Mouse (Mus musculus): ENCODE data around the gene Disc1. TPM values are rescaled to one million over a fixed set of nuclear protein-coding genes. Genes with fewer than 3 reads are reported as not detected.

The Disc1 gene
- polyA plus RNA-seq, 1 experiment, result not detected

DNA sequence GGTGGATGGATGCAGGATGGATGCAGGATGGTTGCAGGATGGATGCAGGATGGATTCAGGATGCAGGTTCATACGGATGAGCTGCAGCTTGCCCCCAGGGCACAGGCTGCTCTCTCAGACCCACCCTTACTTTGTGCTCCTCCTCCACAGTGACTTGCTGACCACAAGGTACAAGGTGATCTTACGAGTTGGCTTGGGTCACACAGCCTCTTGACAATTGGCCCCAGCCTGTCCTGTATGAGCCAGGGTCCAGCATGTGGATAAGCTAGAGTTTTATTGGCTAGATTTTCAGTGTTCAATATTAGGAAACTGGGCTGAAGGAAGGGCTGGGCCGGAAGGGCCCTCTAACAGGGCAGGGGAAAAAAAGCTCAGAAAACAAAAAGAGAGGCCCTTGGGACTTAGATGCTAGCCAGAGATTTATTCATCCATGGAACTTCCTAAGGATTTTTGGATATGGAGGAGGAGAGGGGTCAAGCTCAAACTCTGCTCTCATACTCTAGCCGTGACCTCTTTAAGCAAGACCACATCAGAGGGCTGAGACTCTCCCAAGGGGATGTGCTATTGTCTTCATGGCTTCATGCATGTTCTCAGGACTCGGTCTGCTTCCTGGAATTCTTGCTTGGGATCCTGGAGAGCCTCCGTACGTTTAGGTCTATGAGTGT lies 143.5 kb downstream of the Disc1 start:
- no peaks in the 10 kb centered on the region for H3K9me3 ChIP-seq (ENCODE audit: control insufficient read depth, low read length)
- no peaks in the 10 kb centered on the region for H3K36me3 ChIP-seq (ENCODE audit: control insufficient read depth)
- no peaks in the 10 kb centered on the region for H3K4me1 ChIP-seq (ENCODE audit: control insufficient read depth)
- TF ChIP-seq TAL1 (IDR thresholded peaks at IDR 0.05; ENCODE audit: low read length) (no peak), GATA1 (IDR thresholded peaks at IDR 0.05; ENCODE audit: low read length) (no peak)
- H3K27me3 ChIP-seq (ENCODE audit: control insufficient read depth), result no peaks in the 10 kb centered on the region
- H3K4me3 ChIP-seq (replicated peaks), result no peak overlapping the region

DNA sequence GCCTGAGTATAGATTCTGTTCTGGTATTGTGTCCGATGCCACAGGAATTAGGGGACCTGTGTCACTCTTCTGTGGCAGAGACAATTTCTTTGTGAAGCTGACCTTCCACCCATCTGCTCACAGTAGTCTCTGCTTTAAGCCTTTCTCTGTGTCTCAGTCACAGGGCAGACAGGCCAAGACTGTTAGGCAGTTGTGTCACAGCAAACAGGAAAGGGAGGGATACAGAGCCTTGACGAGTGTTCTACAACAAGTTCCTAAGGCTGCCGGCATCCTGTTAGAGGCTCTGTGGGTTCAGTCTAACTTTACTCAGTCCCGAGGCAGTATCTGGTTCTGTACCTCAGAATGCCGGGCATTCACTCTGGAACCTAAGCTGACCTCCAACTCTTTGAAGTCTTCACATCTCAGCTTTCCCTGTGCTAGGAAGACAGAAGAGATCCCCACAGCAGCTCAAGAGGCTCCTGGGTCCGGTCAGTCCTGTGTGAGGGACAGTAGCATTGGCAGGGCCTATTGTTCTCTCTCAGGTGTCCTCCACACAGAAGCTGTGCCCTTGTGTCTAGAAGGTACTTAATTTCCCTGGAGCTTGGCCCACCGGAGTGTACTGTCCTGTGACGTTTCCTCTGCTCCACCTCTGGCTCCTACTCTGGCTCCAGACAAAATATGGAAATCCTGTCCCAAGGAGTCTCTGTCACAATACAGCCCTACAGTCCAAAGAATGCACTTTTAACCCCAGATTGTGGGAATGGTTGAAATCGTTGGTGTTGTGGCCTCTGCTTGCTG lies 144.6 kb downstream of the Disc1 start:
- Histone ChIP-seq H3K4me3 (replicated peaks) (no peak overlapping the region), H3K9me3 (ENCODE audit: control insufficient read depth, low read length) (no peaks in the 10 kb centered on the region), H3K27me3 (ENCODE audit: control insufficient read depth) (no peaks in the 10 kb centered on the region), H3K4me1 (ENCODE audit: control insufficient read depth) (no peaks in the 10 kb centered on the region), H3K36me3 (ENCODE audit: control insufficient read depth) (no peaks in the 10 kb centered on the region)
- TF ChIP-seq GATA1 (IDR thresholded peaks at IDR 0.05; ENCODE audit: low read length), result no peak
- TF ChIP-seq TAL1 (IDR thresholded peaks at IDR 0.05; ENCODE audit: low read length), result no peak

DNA sequence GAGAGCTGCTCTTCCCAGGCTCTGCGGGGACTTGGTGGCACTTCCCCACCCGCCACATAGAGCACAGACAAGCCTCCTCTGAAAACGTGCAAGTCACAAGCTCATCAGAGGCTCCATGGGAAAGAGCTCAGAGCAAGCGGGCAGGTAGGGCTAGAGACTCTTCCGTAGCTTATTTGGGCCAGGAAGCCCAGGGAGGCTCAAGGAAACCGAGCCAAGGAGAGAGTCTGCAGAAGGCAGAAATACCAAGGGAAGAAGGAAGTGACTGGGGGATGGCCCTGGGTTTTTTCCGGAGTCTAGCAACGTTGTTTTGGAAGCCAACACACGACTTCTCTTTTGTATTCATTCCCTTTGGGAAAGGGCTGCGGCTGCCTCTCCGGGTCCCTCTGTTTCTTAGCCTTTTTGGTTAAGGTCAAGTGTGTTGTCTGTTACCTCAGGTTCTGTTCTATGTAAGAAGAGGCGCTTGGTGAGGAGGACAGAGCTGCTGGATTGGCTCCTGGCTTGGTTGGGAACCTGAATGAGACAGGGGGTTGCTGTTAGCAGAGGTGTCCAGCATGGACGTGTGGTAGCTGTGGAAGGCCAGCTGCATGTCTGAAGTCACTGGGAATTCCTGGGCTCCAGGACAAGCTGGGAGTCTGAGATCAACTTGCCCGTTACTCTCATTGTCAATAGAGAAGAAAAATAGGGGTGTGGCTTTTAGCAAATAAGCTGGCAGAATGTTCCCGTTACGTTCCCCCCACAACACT lies 145.4 kb downstream of the Disc1 start:
- TF ChIP-seq GATA1 (IDR thresholded peaks at IDR 0.05; ENCODE audit: low read length) (no peak), TAL1 (IDR thresholded peaks at IDR 0.05; ENCODE audit: low read length) (no peak)
- no peaks in the 10 kb centered on the region for H3K27me3 ChIP-seq (ENCODE audit: control insufficient read depth)
- no peaks in the 10 kb centered on the region for H3K36me3 ChIP-seq (ENCODE audit: control insufficient read depth)
- H3K4me3 ChIP-seq (replicated peaks), result no peak overlapping the region
- H3K9me3 ChIP-seq (ENCODE audit: control insufficient read depth, low read length), result no peaks in the 10 kb centered on the region
- no peaks in the 10 kb centered on the region for H3K4me1 ChIP-seq (ENCODE audit: control insufficient read depth)

DNA sequence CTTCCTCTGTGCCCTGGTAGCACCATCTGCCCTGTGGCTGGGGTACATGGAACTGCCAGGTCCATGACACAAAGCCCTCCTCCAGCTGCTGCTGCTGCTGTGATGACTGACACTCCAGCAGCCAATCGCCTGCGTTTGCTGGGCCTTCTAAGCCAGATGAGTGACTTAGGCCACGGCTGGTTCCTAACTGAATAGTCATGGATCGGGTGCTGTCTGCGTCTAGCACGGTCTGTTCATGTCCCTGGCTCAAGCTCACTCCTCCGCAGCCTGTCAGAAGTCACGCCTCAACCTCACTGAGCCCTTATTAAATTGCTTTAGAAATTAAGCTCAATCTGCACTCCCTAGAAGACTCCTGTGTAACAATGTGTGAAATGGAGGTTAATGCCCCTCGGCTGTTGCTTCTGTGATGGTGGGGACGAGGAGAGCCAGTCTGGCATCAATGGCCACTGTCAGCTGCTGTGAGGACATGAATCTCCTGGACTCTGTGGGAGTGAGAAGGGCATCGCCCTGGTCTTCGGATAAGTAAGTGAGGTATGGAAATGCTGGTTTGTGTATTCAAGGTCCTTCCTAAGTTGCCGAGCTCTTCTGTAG lies 146.4 kb downstream of the Disc1 start:
- H3K4me3 ChIP-seq (replicated peaks), result no peak overlapping the region
- TF ChIP-seq TAL1 (IDR thresholded peaks at IDR 0.05; ENCODE audit: low read length), result no peak
- no peak for TF ChIP-seq GATA1 (IDR thresholded peaks at IDR 0.05; ENCODE audit: low read length)
- H3K27me3 ChIP-seq (ENCODE audit: control insufficient read depth), result no peaks in the 10 kb centered on the region
- no peaks in the 10 kb centered on the region for H3K9me3 ChIP-seq (ENCODE audit: control insufficient read depth, low read length)
- no peaks in the 10 kb centered on the region for H3K4me1 ChIP-seq (ENCODE audit: control insufficient read depth)
- no peaks in the 10 kb centered on the region for H3K36me3 ChIP-seq (ENCODE audit: control insufficient read depth)

DNA sequence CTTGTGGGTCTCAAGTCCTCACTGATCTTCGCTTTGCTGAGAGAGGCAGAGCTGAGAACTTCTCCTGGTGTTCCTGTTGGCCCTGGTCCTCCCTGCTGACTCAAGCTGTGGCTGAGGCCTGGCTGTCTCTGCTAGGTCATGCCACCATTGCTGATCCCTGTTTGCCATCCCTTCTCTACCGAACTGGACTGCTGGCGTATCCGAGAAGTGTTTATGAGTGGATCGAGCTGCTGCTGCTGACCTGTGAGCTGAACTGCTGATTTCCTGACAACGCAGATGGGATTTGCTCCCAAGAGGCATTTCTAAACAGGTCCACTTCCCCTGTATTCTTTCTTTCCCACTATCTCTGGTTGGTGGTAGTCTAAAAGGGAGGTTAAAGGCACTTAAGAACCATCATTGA lies 147.7 kb downstream of the Disc1 start:
- H3K27me3 ChIP-seq (ENCODE audit: control insufficient read depth), result no peaks in the 10 kb centered on the region
- H3K36me3 ChIP-seq (ENCODE audit: control insufficient read depth), result no peaks in the 10 kb centered on the region
- no peak overlapping the region for H3K4me3 ChIP-seq (replicated peaks)
- H3K4me1 ChIP-seq (ENCODE audit: control insufficient read depth), result no peaks in the 10 kb centered on the region
- no peaks in the 10 kb centered on the region for H3K9me3 ChIP-seq (ENCODE audit: control insufficient read depth, low read length)
- TF ChIP-seq GATA1 (IDR thresholded peaks at IDR 0.05; ENCODE audit: low read length) (no peak), TAL1 (IDR thresholded peaks at IDR 0.05; ENCODE audit: low read length) (no peak)

DNA sequence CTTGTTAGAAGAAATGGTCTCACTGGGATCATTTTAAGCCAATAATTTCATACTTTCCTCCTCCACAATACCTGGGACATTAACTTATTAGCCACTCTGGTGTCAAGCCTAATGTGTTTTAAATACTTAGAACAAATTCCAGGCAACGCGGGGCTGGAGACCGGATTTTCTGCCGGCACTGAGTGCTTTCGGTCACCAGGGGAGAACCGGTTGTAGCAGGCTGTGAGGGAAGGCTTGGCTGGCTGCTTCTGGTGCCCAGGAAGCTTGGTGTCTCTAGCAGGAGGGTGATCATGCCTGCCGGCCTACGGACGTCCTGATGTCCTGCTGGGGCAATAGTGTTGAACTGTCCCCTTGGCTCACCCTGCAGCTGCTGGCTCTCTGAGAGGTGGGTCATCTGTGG lies 149.0 kb downstream of the Disc1 start:
- H3K4me3 ChIP-seq (replicated peaks), result no peak overlapping the region
- H3K27me3 ChIP-seq (ENCODE audit: control insufficient read depth), result no peaks in the 10 kb centered on the region
- no peaks in the 10 kb centered on the region for H3K36me3 ChIP-seq (ENCODE audit: control insufficient read depth)
- H3K9me3 ChIP-seq (ENCODE audit: control insufficient read depth, low read length), result no peaks in the 10 kb centered on the region
- no peaks in the 10 kb centered on the region for H3K4me1 ChIP-seq (ENCODE audit: control insufficient read depth)
- TF ChIP-seq TAL1 (IDR thresholded peaks at IDR 0.05; ENCODE audit: low read length) (no peak), GATA1 (IDR thresholded peaks at IDR 0.05; ENCODE audit: low read length) (no peak)

DNA sequence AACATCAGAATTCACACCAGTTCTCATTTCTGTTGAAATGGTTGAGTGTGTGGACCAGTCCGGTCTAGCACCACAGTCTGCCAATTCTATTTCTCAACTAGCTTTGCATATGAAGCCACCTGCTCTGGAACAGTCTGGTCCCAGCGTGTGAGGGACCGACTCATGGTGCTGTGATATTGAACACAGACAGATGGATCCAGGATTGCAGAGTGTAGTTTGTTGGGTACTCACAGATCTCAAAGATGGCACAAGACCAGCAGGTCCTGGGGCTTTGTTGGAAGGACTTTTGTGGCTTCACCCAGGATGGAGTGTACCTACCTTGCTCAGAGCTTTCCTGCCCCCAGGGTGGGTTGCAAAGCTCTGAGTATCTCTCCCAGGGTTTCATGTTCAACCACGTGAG lies 151.6 kb downstream of the Disc1 start:
- no peak for TF ChIP-seq TAL1 (IDR thresholded peaks at IDR 0.05; ENCODE audit: low read length)
- TF ChIP-seq GATA1 (IDR thresholded peaks at IDR 0.05; ENCODE audit: low read length), result no peak

DNA sequence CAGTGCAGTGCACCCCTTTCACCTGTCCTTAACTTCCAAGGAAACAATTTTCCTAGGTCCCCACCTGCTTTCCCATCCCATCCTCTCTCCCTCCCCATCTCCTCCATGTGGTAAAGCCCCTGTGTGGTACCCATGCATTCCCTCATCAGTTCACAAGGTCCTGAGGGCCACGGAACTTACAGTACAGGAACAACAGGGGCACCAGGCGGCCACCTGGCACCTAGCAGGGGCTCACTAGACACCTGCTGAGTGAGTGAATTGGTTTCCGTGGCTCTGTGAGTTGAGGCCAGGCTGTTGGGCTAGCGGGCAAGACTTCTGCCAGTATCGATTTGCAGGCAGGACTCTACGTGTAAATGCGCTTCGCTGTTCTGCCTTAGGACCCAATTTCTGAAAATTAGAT lies 152.4 kb downstream of the Disc1 start:
- TF ChIP-seq TAL1 (IDR thresholded peaks at IDR 0.05; ENCODE audit: low read length) (no peak), GATA1 (IDR thresholded peaks at IDR 0.05; ENCODE audit: low read length) (no peak)
- Histone ChIP-seq H3K36me3 (ENCODE audit: control insufficient read depth) (no peaks in the 10 kb centered on the region), H3K4me1 (ENCODE audit: control insufficient read depth) (no peaks in the 10 kb centered on the region), H3K27me3 (ENCODE audit: control insufficient read depth) (no peaks in the 10 kb centered on the region), H3K9me3 (ENCODE audit: control insufficient read depth, low read length) (no peaks in the 10 kb centered on the region), H3K4me3 (replicated peaks) (no peak overlapping the region)

More for the DNA sequence above, 151.6 kb downstream of the Disc1 start:
- Histone ChIP-seq H3K27me3 (ENCODE audit: control insufficient read depth) (no peaks in the 10 kb centered on the region), H3K36me3 (ENCODE audit: control insufficient read depth) (no peaks in the 10 kb centered on the region), H3K9me3 (ENCODE audit: control insufficient read depth, low read length) (no peaks in the 10 kb centered on the region), H3K4me1 (ENCODE audit: control insufficient read depth) (no peaks in the 10 kb centered on the region), H3K4me3 (replicated peaks) (no peak overlapping the region)

DNA sequence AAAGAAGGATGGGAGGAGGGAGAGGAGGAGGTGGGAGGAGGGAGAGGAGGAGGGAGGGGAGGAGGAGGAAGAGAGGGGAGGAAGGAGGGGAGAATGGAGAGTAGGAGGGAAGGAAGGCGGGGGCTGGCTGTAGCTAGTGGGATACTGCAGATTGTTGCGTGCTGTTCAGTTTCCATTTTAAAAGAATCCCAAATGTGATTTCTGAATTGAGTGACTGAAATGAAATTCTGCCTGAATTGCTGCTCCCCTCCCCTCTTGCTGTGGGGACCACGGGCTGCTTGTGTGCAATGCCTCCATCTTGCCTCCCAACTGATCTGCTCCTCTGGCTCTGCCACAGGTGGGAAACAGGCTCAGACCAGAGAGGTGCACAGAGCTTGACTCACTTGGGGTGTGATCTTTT lies 153.0 kb downstream of the Disc1 start:
- Histone ChIP-seq H3K4me3 (replicated peaks) (no peak overlapping the region), H3K27me3 (ENCODE audit: control insufficient read depth) (no peaks in the 10 kb centered on the region), H3K9me3 (ENCODE audit: control insufficient read depth, low read length) (no peaks in the 10 kb centered on the region), H3K4me1 (ENCODE audit: control insufficient read depth) (no peaks in the 10 kb centered on the region), H3K36me3 (ENCODE audit: control insufficient read depth) (no peaks in the 10 kb centered on the region)
- no peak for TF ChIP-seq GATA1 (IDR thresholded peaks at IDR 0.05; ENCODE audit: low read length)

Data from erythroblast, embryonic 14.5 days (primary cell).